Mouse (Mus musculus) cerebellum, adult 2 months (tissue): Measurements from ENCODE around the gene 4930519P11Rik.

Experiments used
- CTCF ChIP-seq: fragments of 200-500 bp; IDR thresholded peaks from 2 replicates; pipeline ENCODE4 v1.5.1; 2011; ENCODE audit warnings: low read depth, mild to moderate bottlenecking, control low read depth, low read length, moderate library complexity, borderline replicate concordance; ENCODE audit not compliant: insufficient read depth
- POLR2A ChIP-seq: fragments of 200-500 bp; IDR thresholded peaks from 2 replicates; pipeline ENCODE4 v1.6.1; 2011; ENCODE audit warnings: low read length, control low read depth, borderline replicate concordance; ENCODE audit not compliant: insufficient read depth

DNA sequence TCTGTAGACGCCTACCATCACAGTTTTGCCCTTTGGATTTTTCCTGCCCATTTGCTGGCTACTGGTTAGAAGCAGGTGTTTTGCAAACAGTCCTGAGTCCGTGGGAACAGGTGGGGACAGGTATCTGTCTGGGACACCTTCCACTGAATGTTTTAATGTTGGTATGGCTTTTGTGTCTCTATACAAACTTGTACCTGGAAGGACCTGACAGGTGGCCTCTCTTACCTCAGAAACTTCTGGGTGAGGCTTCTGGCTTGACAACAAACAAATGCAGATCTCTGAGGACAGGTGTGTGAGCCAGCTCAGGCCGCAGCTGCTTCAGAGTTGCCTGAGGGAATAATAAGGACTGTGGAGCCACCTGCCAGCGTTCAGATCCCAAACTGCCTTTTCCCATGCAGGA is 25.9 kb upstream of the 4930519P11Rik start:
- TF ChIP-seq CTCF (no peak), POLR2A (no peak)
